Mouse (Mus musculus): ENCODE data around the gene Wdr11. TPM values are rescaled to one million over a fixed set of nuclear protein-coding genes. Genes with fewer than 3 reads are reported as not detected.

Wdr11 gene
- polyA plus RNA-seq, 1 experiment from 2014 or later: 20.3 TPM

DNA sequence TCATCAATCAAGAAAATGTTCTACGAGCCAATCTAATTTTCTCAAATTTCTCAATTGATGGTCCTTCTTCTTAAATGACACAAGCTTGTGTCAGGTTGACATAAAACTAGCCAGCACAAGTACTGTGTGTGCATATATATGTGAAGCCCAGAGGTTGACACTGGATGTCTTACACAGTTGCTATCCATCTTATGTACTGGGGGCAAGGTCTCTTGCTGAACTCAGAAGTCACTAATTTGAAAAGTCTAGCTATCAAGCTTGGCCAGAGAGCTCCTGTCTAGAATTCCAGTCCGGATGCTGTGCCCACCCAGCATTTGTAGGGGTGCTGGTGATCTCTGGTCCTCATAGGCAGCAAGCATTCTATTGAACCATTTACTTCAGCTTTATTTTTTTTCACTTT lies 5.5 kb downstream of the Wdr11 start:
- H3K27ac ChIP-seq (ENCODE audit: low read length): no peak overlapping the region
- H3K9ac ChIP-seq (replicated peaks; ENCODE audit: low read depth): no peak overlapping the region
- no peaks in the 10 kb centered on the region; the same call in 1 of the 2 replicates for H3K4me1 ChIP-seq (ENCODE audit: insufficient read depth, low read depth, low read length)
- WGBS: 93% methylated on average over 2 of the region's 2 CpGs
- ATAC-seq (no peak), DNase-seq (ENCODE audit: low spot score) (no peak)
- no peak overlapping the region for H3K4me2 ChIP-seq (replicated peaks; ENCODE audit: low read depth, low read length)
- H3K27me3 ChIP-seq (replicated peaks; ENCODE audit: insufficient read depth, low read length): no peaks in the 10 kb centered on the region
- TF ChIP-seq CTCF (IDR thresholded peaks at IDR 0.05) (no peak), EP300 (IDR thresholded peaks at IDR 0.05) (no peak)
- H3K36me3 ChIP-seq (ENCODE audit: insufficient read depth, low read length): 0 out of 2 replicates have a peak, but pooled peaks cover 5% of the 10 kb centered on the region
- no peak overlapping the region for H3K4me3 ChIP-seq (ENCODE audit: low read depth, low read length)
- no peaks in the 10 kb centered on the region for H3K9me3 ChIP-seq (ENCODE audit: low read length)

DNA sequence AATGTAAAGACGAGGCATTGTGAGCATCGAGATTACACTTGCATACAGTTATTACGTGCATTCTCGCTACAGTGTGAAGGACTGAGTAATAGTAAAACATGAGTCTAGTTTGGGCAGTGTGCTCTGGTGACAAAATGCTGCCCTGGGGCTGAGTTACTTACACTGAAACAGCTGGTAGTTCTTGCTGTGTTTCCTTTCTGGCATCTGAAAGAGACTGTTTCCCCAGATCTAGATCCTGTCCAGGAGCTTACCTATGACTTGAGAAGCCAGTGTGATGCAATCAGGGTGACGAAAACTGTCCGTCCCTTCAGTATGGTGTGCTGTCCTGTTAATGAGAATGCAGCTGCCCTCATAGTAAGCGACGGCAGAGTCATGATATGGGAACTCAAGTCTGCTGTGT lies 14.6 kb downstream of the Wdr11 start:
- H3K4me3 ChIP-seq (ENCODE audit: low read depth, low read length): no peak overlapping the region
- H3K36me3 ChIP-seq (ENCODE audit: insufficient read depth, low read length): peaks cover 59% of the 10 kb centered on the region
- WGBS: 91% methylated on average over 8 of the region's 8 CpGs
- H3K4me2 ChIP-seq (replicated peaks; ENCODE audit: low read depth, low read length): no peak overlapping the region
- no peak overlapping the region for H3K9ac ChIP-seq (replicated peaks; ENCODE audit: low read depth)
- no peak overlapping the region for H3K27ac ChIP-seq (ENCODE audit: low read length)
- TF ChIP-seq CTCF (IDR thresholded peaks at IDR 0.05) (no peak), EP300 (IDR thresholded peaks at IDR 0.05) (no peak)
- no peaks in the 10 kb centered on the region for H3K27me3 ChIP-seq (replicated peaks; ENCODE audit: insufficient read depth, low read length)
- no peaks in the 10 kb centered on the region for H3K4me1 ChIP-seq (ENCODE audit: insufficient read depth, low read depth, low read length)
- DNase-seq (ENCODE audit: low spot score) (no peak), ATAC-seq (no peak)
- no peaks in the 10 kb centered on the region for H3K9me3 ChIP-seq (ENCODE audit: low read length)

GRCm38 (mm10) chr7:129621141-129621540 lies 29.5 kb downstream of the Wdr11 start:
- TF ChIP-seq EP300 (IDR thresholded peaks at IDR 0.05) (no peak), CTCF (IDR thresholded peaks at IDR 0.05) (no peak)
- Histone ChIP-seq H3K4me2 (replicated peaks; ENCODE audit: low read depth, low read length) (no peak overlapping the region), H3K36me3 (ENCODE audit: insufficient read depth, low read length) (peaks cover 28% of the 10 kb centered on the region), H3K27ac (ENCODE audit: low read length) (no peak overlapping the region), H3K4me1 (ENCODE audit: insufficient read depth, low read depth, low read length) (no peaks in the 10 kb centered on the region), H3K4me3 (ENCODE audit: low read depth, low read length) (no peak overlapping the region), H3K9me3 (ENCODE audit: low read length) (no peaks in the 10 kb centered on the region), H3K27me3 (replicated peaks; ENCODE audit: insufficient read depth, low read length) (no peaks in the 10 kb centered on the region), H3K9ac (replicated peaks; ENCODE audit: low read depth) (no peak overlapping the region)
- 88% methylated on average over 5 of the region's 5 CpGs for WGBS
- ATAC-seq: no peak
- DNase-seq (ENCODE audit: low spot score): no peak

DNA sequence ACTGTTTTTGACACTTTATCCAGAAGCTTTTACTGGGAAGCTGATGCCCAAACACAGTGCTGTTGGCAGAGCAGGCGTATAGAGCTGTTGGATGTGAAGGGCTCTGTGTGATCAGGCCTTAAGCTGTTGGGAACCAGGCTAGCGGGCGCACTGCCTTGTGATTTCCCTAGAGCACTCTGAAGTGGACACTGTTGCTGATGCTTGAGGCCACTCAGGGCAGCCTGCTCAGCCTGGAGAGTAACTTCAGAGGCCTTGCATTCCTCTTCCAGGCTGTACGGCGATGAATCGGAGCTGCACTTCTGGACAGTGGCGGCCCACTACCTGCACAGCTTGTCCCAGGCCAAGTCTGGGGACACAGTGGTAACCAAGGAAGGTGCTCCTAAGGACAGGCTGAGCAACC lies 38.7 kb downstream of the Wdr11 start:
- 67% methylated on average over 7 of the region's 7 CpGs for WGBS
- DNase-seq (ENCODE audit: low spot score): peak; percentile 68
- Histone ChIP-seq H3K27ac (ENCODE audit: low read length) (no peak overlapping the region), H3K36me3 (ENCODE audit: insufficient read depth, low read length) (peaks cover 32% of the 10 kb centered on the region; the same call in 1 of the 2 replicates), H3K4me1 (ENCODE audit: insufficient read depth, low read depth, low read length) (no peaks in the 10 kb centered on the region), H3K4me3 (ENCODE audit: low read depth, low read length) (no peak overlapping the region), H3K27me3 (replicated peaks; ENCODE audit: insufficient read depth, low read length) (no peaks in the 10 kb centered on the region), H3K9me3 (ENCODE audit: low read length) (no peaks in the 10 kb centered on the region), H3K9ac (replicated peaks; ENCODE audit: low read depth) (no peak overlapping the region), H3K4me2 (replicated peaks; ENCODE audit: low read depth, low read length) (no peak overlapping the region)
- peak; percentile 84 for ATAC-seq
- no peak for TF ChIP-seq EP300 (IDR thresholded peaks at IDR 0.05)
- no peak for TF ChIP-seq CTCF (IDR thresholded peaks at IDR 0.05)

- Histone ChIP-seq H3K4me2 (replicated peaks; ENCODE audit: low read depth, low read length) (no peak overlapping the region), H3K36me3 (ENCODE audit: insufficient read depth, low read length) (peaks cover 27% of the 10 kb centered on the region; the same call in 1 of the 2 replicates), H3K9ac (replicated peaks; ENCODE audit: low read depth) (no peak overlapping the region), H3K27ac (ENCODE audit: low read length) (no peak overlapping the region), H3K4me1 (ENCODE audit: insufficient read depth, low read depth, low read length) (no peaks in the 10 kb centered on the region), H3K27me3 (replicated peaks; ENCODE audit: insufficient read depth, low read length) (no peaks in the 10 kb centered on the region), H3K9me3 (ENCODE audit: low read length) (no peaks in the 10 kb centered on the region), H3K4me3 (ENCODE audit: low read depth, low read length) (no peak overlapping the region)
- ATAC-seq: peak; percentile 76
- DNase-seq (ENCODE audit: low spot score): peak; percentile 77
- TF ChIP-seq EP300 (IDR thresholded peaks at IDR 0.05) (no peak), CTCF (IDR thresholded peaks at IDR 0.05) (no peak)
- 67% methylated on average over 6 of the region's 6 CpGs for WGBS
Measured at GRCm38 (mm10) chr7:129631453-129631852, 39.8 kb downstream of the Wdr11 start.

GRCm38 (mm10) chr7:129635898-129636640 lies 44.4 kb downstream of the Wdr11 start:
- Histone ChIP-seq H3K27ac (ENCODE audit: low read length) (no peak overlapping the region), H3K4me1 (ENCODE audit: insufficient read depth, low read depth, low read length) (no peaks in the 10 kb centered on the region), H3K27me3 (replicated peaks; ENCODE audit: insufficient read depth, low read length) (no peaks in the 10 kb centered on the region), H3K36me3 (ENCODE audit: insufficient read depth, low read length) (0 out of 2 replicates have a peak, but pooled peaks cover 10% of the 10 kb centered on the region), H3K4me3 (ENCODE audit: low read depth, low read length) (no peak overlapping the region), H3K9ac (replicated peaks; ENCODE audit: low read depth) (no peak overlapping the region), H3K4me2 (replicated peaks; ENCODE audit: low read depth, low read length) (no peak overlapping the region), H3K9me3 (ENCODE audit: low read length) (no peaks in the 10 kb centered on the region)
- DNase-seq (ENCODE audit: low spot score) (no peak), ATAC-seq (no peak)
- TF ChIP-seq CTCF (IDR thresholded peaks at IDR 0.05): no peak
- no peak for TF ChIP-seq EP300 (IDR thresholded peaks at IDR 0.05)
- WGBS: 74% methylated on average over 12 of the region's 12 CpGs
